Mouse (Mus musculus): ENCODE measurements around the gene Rgs5.

Rgs5 gene
- long read RNA-seq, experiment 1, full-length matches to known transcripts = 2 of 2 reads
- long read RNA-seq, experiment 1, partial matches to known transcripts = 0 of 2 reads
- long read RNA-seq, experiment 1, other reads (novel, unspliced or antisense) = 0 of 2 reads
- long read RNA-seq, experiment 2, full-length matches to known transcripts = 7 of 9 reads
- long read RNA-seq, experiment 2, partial matches to known transcripts = 0 of 9 reads
- long read RNA-seq, experiment 2, other reads (novel, unspliced or antisense) = 2 of 9 reads

GRCm38 (mm10) chr1:169655256-169655655, at the start of gene Rgs5:
Gene Rgs5 (plus strand): TSS chr1:169655501.
- intact Hi-C loops (cut with DNase I) = no loop called here

GRCm38 (mm10) chr1:169606164-169606563, 49.1 kb upstream of the Rgs5 start:
- intact Hi-C loops (cut with DNase I) = no loop called here

- intact Hi-C loops (cut with DNase I) = no loop called here
Observed at GRCm38 (mm10) chr1:169629738-169630137, 25.6 kb upstream of the Rgs5 start.

- intact Hi-C loops (cut with DNase I) = no loop called here
Observed at GRCm38 (mm10) chr1:169637251-169637750, 18.0 kb upstream of the Rgs5 start.

GRCm38 (mm10) chr1:169644884-169645653, 10.2 kb upstream of the Rgs5 start:
- intact Hi-C loops (cut with DNase I) = no loop called here

- intact Hi-C loops (cut with DNase I) = no loop called here
Observed at GRCm38 (mm10) chr1:169659479-169659878, 4.2 kb downstream of the Rgs5 start.

- intact Hi-C loops (cut with DNase I) = no loop called here
Observed at GRCm38 (mm10) chr1:169667328-169667727, 12.0 kb downstream of the Rgs5 start.

GRCm38 (mm10) chr1:169670705-169671104, 15.4 kb downstream of the Rgs5 start:
- intact Hi-C loops (cut with DNase I) = loop anchor here (1.0 to 5.0 kb wide), 4 partner anchors 82 to 267 kb away; partner anchors contain the start of gene Nuf2

- intact Hi-C loops (cut with DNase I) = loop anchor here (5.0 kb wide), 3 partner anchors 80 to 266 kb away; partner anchors contain the start of gene Nuf2
Observed at GRCm38 (mm10) chr1:169671801-169672200, 16.5 kb downstream of the Rgs5 start.

GRCm38 (mm10) chr1:169672272-169672671, 17.0 kb downstream of the Rgs5 start:
- intact Hi-C loops (cut with DNase I) = loop anchor here (5.0 kb wide), 3 partner anchors 80 to 265 kb away; partner anchors contain the start of gene Nuf2

GRCm38 (mm10) chr1:169674116-169674515, 18.8 kb downstream of the Rgs5 start:
- intact Hi-C loops (cut with DNase I) = loop anchor here (5.0 kb wide), 3 partner anchors 78 to 263 kb away; partner anchors contain the start of gene Nuf2

GRCm38 (mm10) chr1:169676751-169677150, 21.4 kb downstream of the Rgs5 start:
- intact Hi-C loops (cut with DNase I) = no loop called here

- intact Hi-C loops (cut with DNase I) = no loop called here
Observed at GRCm38 (mm10) chr1:169680455-169681208, 25.3 kb downstream of the Rgs5 start.

GRCm38 (mm10) chr1:169682775-169683497, 27.6 kb downstream of the Rgs5 start:
- intact Hi-C loops (cut with DNase I) = no loop called here

GRCm38 (mm10) chr1:169685257-169685656, 30.0 kb downstream of the Rgs5 start:
- intact Hi-C loops (cut with DNase I) = no loop called here

- intact Hi-C loops (cut with DNase I) = no loop called here
Observed at GRCm38 (mm10) chr1:169693040-169693439, 37.7 kb downstream of the Rgs5 start.

- intact Hi-C loops (cut with DNase I) = no loop called here
Observed at GRCm38 (mm10) chr1:169693537-169693936, 38.2 kb downstream of the Rgs5 start.

GRCm38 (mm10) chr1:169695356-169695755, 40.1 kb downstream of the Rgs5 start:
- intact Hi-C loops (cut with DNase I) = no loop called here

GRCm38 (mm10) chr1:169697236-169697635, 41.9 kb downstream of the Rgs5 start:
- intact Hi-C loops (cut with DNase I) = no loop called here

GRCm38 (mm10) chr1:169699184-169699583, 43.9 kb downstream of the Rgs5 start:
- intact Hi-C loops (cut with DNase I) = no loop called here
